ENCODE assay signal across 8 mouse cellular contexts in genomic region chr12:100899111-100899640, GRCm38 (mm10). TPM values are rescaled to one million over a fixed set of nuclear protein-coding genes. Genes with fewer than 3 reads are reported as not detected.
DNase-seq lines count a peak whose midpoint lies in the region; ATAC-seq lines count a peak whose summit lies in the region.

No protein-coding gene starts in this region.

- H3K9me3 ChIP-seq in forebrain, embryonic 15.5 days, result no peaks in the 10 kb centered on the region
- no peaks in the 10 kb centered on the region for H3K9me3 ChIP-seq in limb, embryonic 10.5 days (replicated peaks)

- DNase-seq in heart, adult 11 months, result peak; percentile 86
- DNase-seq in heart, postnatal 36 days, result no peak
- DNase-seq in thymus, postnatal 25 days, result peak; percentile 27
- no peak for DNase-seq in thymus, postnatal 0 days (ENCODE audit: low spot score)
- peak; percentile 61 for DNase-seq in limb, embryonic 10.5 days (ENCODE audit: low spot score)
- peak; percentile 71 to 83 for DNase-seq in natural killer cell, adult 2 months (ENCODE audit: low spot score in 2 of 2)
- no peak for DNase-seq in testis, postnatal 10 days (ENCODE audit: low spot score)

- no peaks in the 10 kb centered on the region for H3K36me3 ChIP-seq in forebrain, embryonic 15.5 days
- no peaks in the 10 kb centered on the region for H3K36me3 ChIP-seq in limb, embryonic 10.5 days

- peak overlapping the region; percentile 80 for H3K4me2 ChIP-seq in forebrain, embryonic 15.5 days (replicated peaks)

- H3K4me3 ChIP-seq in forebrain, embryonic 15.5 days, result peak overlapping the region; percentile 42
- H3K4me3 ChIP-seq in limb, embryonic 10.5 days, result peak overlapping the region; percentile 50

- intact Hi-C loops in heart, postnatal 36 days (cut with DNase I), result no loop called here

- H3K27ac ChIP-seq in forebrain, embryonic 15.5 days (replicated peaks), result no peak overlapping the region
- H3K27ac ChIP-seq in limb, embryonic 10.5 days, result no peak overlapping the region

- H3K27me3 ChIP-seq in forebrain, embryonic 15.5 days, result peaks cover 23% of the 10 kb centered on the region
- peaks cover 71% of the 10 kb centered on the region for H3K27me3 ChIP-seq in limb, embryonic 10.5 days (ENCODE audit: low read depth, poor library complexity, severe bottlenecking)

- WGBS in forebrain, embryonic 15.5 days, result under 1% methylated on average over 30 of the region's 30 CpGs
- under 1% methylated on average over 30 of the region's 30 CpGs for WGBS in limb, embryonic 10.5 days

- H3K9ac ChIP-seq in forebrain, embryonic 15.5 days (replicated peaks), result peak overlapping the region; percentile 46

- peaks cover 33% of the 10 kb centered on the region for H3K4me1 ChIP-seq in forebrain, embryonic 15.5 days
- H3K4me1 ChIP-seq in limb, embryonic 10.5 days, result peaks cover 20% of the 10 kb centered on the region

- peak; percentile 32 for ATAC-seq in forebrain, embryonic 15.5 days (replicated peaks)

RNA-seq across cellular contexts. Expression of gene Gpr68, which starts 8.8 kb away (rescaled TPM):
- total RNA-seq in heart, postnatal 36 days (2021), result under 1 TPM; 0.14 to 0.16 TPM
- 6.8 and 7.5 TPM in 2 replicates for polyA plus RNA-seq in thymus, postnatal 0 days (2015; fragmentation: Nextera tagmentation; extraction: Ambion mirVana)
- 1.1 and 1.2 TPM in 2 replicates for polyA plus RNA-seq in forebrain, embryonic 15.5 days (2015; fragmentation: Nextera tagmentation; extraction: Ambion mirVana)
- 0.23 and 0.30 TPM in 2 replicates for polyA plus RNA-seq in limb, embryonic 10.5 days (2016; fragmentation: Nextera tagmentation; extraction: Ambion mirVana)

Comparison
In these comparisons a context has a peak if more than half of its experiments do, and no peak if none do; other contexts are left out.
1. DNase-seq: peak in heart, adult 11 months (single experiment), thymus, postnatal 25 days (single experiment), limb, embryonic 10.5 days (single experiment) and natural killer cell, adult 2 months (2 of 2); none in heart, postnatal 36 days (0 of 2), thymus, postnatal 0 days (single experiment) and testis, postnatal 10 days (single experiment).